Mouse (Mus musculus) stomach, embryonic 16.5 days (tissue): Measurements from ENCODE around the gene Hist1h2ad. TPM values are rescaled to one million over a fixed set of nuclear protein-coding genes. Genes with fewer than 3 reads are reported as not detected.
"Not testable (repeated sequence)": the region's sequence is repeated elsewhere in the genome, so short reads cannot be mapped to it uniquely, and the experiment has no call there.

Source experiments
- ATAC-seq: fragments of 200-750 bp; cut with Nextera tagmentation; 2 replicates; pipeline ENCODE4 v1.8.0; 2017; ENCODE audit warnings: moderate number of reproducible peaks, moderate TSS enrichment; ENCODE audit not compliant: insufficient read depth, low FRiP score
- H3K27ac ChIP-seq: fragments of 300-500 bp; sonication (generic); 2 replicates; pipeline ENCODE4 v1.5.1; 2014; ENCODE audit warnings: low read length
- H3K27me3 ChIP-seq: fragments of 300-500 bp; sonication (generic); 2 replicates; pipeline ENCODE4 v1.6.1; 2014; ENCODE audit warnings: low read length, control low read depth, mixed read lengths; ENCODE audit not compliant: control insufficient read depth, insufficient read depth
- H3K36me3 ChIP-seq: fragments of 300-500 bp; sonication (generic); 2 replicates; pipeline ENCODE4 v1.6.1; 2014; ENCODE audit warnings: low read length; ENCODE audit not compliant: control insufficient read depth, insufficient read depth
- H3K4me1 ChIP-seq: fragments of 300-500 bp; sonication (generic); 2 replicates; pipeline ENCODE4 v1.6.1; 2014; ENCODE audit warnings: low read length, control low read depth, mixed read lengths; ENCODE audit not compliant: control insufficient read depth, insufficient read depth
- H3K4me2 ChIP-seq: fragments of 300-500 bp; sonication (generic); 2 replicates; pipeline ENCODE4 v1.6.1; 2014; ENCODE audit warnings: low read depth, low read length, mixed read lengths
- H3K4me3 ChIP-seq: fragments of 300-500 bp; sonication (generic); replicated peaks from 2 replicates; pipeline ENCODE4 v1.5.1; 2014; ENCODE audit warnings: mild to moderate bottlenecking, low read length
- H3K9ac ChIP-seq: fragments of 300-500 bp; sonication (generic); 2 replicates; pipeline ENCODE4 v1.6.1; 2014; ENCODE audit warnings: low read length
- H3K9me3 ChIP-seq: fragments of 300-500 bp; sonication (generic); replicated peaks from 2 replicates; pipeline ENCODE4 v1.6.1; 2016; ENCODE audit warnings: low read length, control low read depth; ENCODE audit not compliant: control insufficient read depth
- WGBS: fragments of 180-500 bp; shearing (Covaris S2); extraction: QIAGEN DNeasy Blood & Tissue Kit; methylation state at CpG from one replicate; pipeline ENCODE4 v1.1.7; 2014; 5-methylcytosine and 5-hydroxymethylcytosine counted together
- polyA plus RNA-seq: library from polyadenylated mRNA; unstranded; fragments of >200 nt; fragmentation: Nextera tagmentation; extraction: Ambion mirVana; gene quantifications from 2 replicates; pipeline ENCODE4 v1.2.1, GENCODE M21; 2015

Gene Hist1h2ad
- polyA plus RNA-seq, 1 experiment from 2014 or later: 2.5 TPM

- Histone ChIP-seq H3K9ac (peak within 1 kb of the TSS; percentile 68), H3K27ac (peak within 1 kb of the TSS; percentile 91), H3K4me2 (peak within 1 kb of the TSS; percentile 50), H3K4me3 (peak within 1 kb of the TSS; percentile 50)
- H3K4me1 ChIP-seq, H3K9me3 ChIP-seq, H3K27me3 ChIP-seq, H3K36me3 ChIP-seq: not testable (repeated sequence)
- ATAC-seq: peak; percentile 86
- 0% methylated on average over 46 of the region's 47 CpGs for WGBS
These were observed 22.9 kb upstream of the Hist1h2ad start, which contains the start of gene Hist1h4f for GRCm38 (mm10) chr13:23551146-23551834. Gene Hist1h4f, minus strand, starts transcription at chr13:23551648.

- no peaks in the 10 kb centered on the region for H3K36me3 ChIP-seq
- 40% methylated on average over 8 of the region's 8 CpGs for WGBS
- H3K9me3 ChIP-seq: no peaks in the 10 kb centered on the region
- H3K4me3 ChIP-seq: peak overlapping the region; percentile 50
- H3K27ac ChIP-seq: peak overlapping the region; percentile 91
- no peak for ATAC-seq
- peak overlapping the region; percentile 50 for H3K4me2 ChIP-seq
- H3K9ac ChIP-seq: peak overlapping the region; percentile 48
- H3K4me1 ChIP-seq: peaks cover 4% of the 10 kb centered on the region; the same call in 1 of the 2 replicates
- no peaks in the 10 kb centered on the region for H3K27me3 ChIP-seq
These were observed 22.0 kb upstream of the Hist1h2ad start for GRCm38 (mm10) chr13:23551931-23552914.

DNA sequence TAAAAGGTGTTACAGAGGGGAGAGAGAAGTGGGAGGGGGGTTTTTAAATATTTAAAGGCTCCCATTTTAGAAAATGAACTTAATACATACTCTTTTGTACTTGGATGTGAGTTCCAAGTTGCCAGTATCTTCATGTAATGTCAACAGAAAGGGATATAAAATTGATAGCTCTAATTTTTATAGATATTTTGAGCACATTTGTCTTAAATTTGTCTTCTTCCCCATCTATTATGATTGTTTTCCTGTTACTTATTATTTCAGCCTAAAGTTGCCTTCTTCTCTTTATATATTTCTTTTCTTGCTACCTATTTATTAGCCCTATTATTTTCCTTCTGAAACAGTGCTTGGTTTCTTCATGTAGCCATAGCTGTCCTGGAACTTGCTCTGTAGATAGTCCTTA lies 21.2 kb upstream of the Hist1h2ad start, which contains the start of gene Hist1h1d:
Gene Hist1h1d (plus strand): TSS at position 301 of the 400 bp plus-strand sequence.
- Histone ChIP-seq H3K4me2 (peak within 1 kb of the TSS; percentile 50), H3K27me3 (no peaks in the 10 kb centered on the region), H3K27ac (peak within 1 kb of the TSS; percentile 98), H3K4me3 (0 out of 2 replicates have a peak within 1 kb of the TSS, but pooled peaks have one; percentile 3), H3K9ac (peak within 1 kb of the TSS; percentile 48), H3K4me1 (peaks cover 4% of the 10 kb centered on the region; the same call in 1 of the 2 replicates), H3K36me3 (no peaks in the 10 kb centered on the region), H3K9me3 (no peaks in the 10 kb centered on the region)
- no peak for ATAC-seq

- H3K9me3 ChIP-seq: no peaks in the 10 kb centered on the region
- peak overlapping the region; percentile 67 for H3K4me3 ChIP-seq
- H3K27ac ChIP-seq: peak overlapping the region; percentile 98
- ATAC-seq: no peak
- H3K9ac ChIP-seq: peak overlapping the region; percentile 85
- WGBS: 18% methylated on average over 9 of the region's 9 CpGs
- H3K4me1 ChIP-seq: peaks cover 4% of the 10 kb centered on the region; the same call in 1 of the 2 replicates
- no peaks in the 10 kb centered on the region for H3K36me3 ChIP-seq
- H3K4me2 ChIP-seq: peak overlapping the region; percentile 94
- H3K27me3 ChIP-seq: no peaks in the 10 kb centered on the region
These were observed 19.8 kb upstream of the Hist1h2ad start for GRCm38 (mm10) chr13:23554393-23554792.

DNA sequence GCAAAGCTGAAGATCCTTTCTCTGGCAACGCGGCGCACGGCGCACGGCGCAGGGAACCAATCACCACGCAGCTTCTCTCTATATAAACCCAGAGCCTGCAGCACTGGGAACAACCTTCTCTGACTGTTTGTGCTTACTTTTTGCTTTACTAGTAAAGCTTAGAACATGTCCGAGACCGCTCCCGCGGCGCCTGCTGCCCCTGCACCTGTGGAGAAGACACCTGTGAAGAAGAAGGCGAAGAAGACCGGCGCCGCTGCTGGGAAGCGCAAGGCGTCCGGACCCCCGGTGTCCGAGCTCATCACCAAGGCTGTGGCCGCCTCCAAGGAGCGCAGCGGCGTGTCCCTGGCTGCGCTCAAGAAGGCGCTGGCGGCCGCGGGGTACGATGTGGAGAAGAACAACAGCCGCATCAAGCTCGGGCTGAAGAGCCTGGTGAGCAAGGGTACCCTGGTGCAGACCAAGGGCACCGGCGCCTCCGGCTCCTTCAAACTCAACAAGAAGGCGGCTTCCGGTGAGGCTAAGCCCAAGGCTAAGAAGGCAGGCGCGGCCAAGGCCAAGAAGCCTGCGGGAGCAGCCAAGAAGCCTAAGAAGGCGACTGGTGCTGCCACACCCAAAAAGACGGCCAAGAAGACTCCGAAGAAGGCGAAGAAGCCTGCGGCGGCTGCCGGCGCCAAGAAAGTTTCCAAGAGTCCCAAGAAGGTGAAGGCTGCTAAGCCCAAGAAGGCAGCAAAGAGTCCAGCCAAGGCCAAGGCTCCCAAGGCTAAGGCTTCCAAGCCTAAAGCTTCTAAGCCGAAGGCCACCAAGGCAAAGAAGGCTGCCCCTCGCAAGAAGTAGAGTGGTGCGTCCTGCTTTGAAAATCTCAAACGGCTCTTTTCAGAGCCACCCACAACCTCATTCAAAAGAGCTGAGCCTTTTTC lies 19.0 kb upstream of the Hist1h2ad start:
- H3K27me3 ChIP-seq: no peaks in the 10 kb centered on the region
- peak overlapping the region; percentile 94 for H3K4me2 ChIP-seq
- no peaks in the 10 kb centered on the region for H3K36me3 ChIP-seq
- H3K9ac ChIP-seq: peak overlapping the region; percentile 85
- H3K27ac ChIP-seq: peak overlapping the region; percentile 98
- ATAC-seq: peak; percentile 90
- no peaks in the 10 kb centered on the region for H3K9me3 ChIP-seq
- peak overlapping the region; percentile 67 for H3K4me3 ChIP-seq
- peaks cover 4% of the 10 kb centered on the region; the same call in 1 of the 2 replicates for H3K4me1 ChIP-seq
- WGBS: under 1% methylated on average over 51 of the region's 54 CpGs

DNA sequence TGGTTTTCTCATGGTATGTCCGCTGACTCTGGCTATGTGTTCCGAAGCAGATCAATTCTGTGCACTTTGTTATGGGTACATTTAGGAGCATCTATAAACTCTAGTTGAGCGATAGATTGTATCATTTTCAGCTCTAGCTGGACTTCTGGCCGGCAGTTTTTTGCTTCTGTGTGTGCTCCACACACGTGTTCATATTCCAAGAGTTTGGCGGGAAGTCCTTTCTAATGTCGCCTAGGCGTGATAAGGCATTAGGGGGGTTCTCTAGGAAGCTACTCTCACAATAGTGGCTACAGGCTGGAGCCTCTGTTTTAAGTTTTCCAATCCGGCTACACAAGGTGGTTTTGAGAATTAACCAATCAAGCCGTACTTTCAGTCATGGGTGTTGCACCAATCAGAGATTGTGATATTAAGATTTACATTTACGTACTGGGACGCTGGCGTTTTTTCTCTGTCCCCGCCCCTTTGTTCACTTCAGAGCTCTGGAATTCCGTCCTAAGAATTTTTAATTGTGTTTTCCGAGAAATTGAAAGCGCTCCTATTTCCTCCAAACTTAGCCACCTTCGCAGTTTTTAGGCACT lies 18.3 kb upstream of the Hist1h2ad start:
- Histone ChIP-seq H3K9ac (peak overlapping the region; percentile 85), H3K9me3 (no peaks in the 10 kb centered on the region), H3K4me3 (peak overlapping the region; percentile 67), H3K4me2 (peak overlapping the region; percentile 94), H3K36me3 (no peaks in the 10 kb centered on the region), H3K4me1 (no peaks in the 10 kb centered on the region; the same call in 1 of the 2 replicates), H3K27me3 (no peaks in the 10 kb centered on the region), H3K27ac (peak overlapping the region; percentile 98)
- WGBS: under 1% methylated on average over 18 of the region's 18 CpGs
- peak; percentile 78 for ATAC-seq

- Histone ChIP-seq H3K9me3 (no peaks in the 10 kb centered on the region), H3K27me3 (no peaks in the 10 kb centered on the region), H3K4me1 (no peaks in the 10 kb centered on the region; the same call in 1 of the 2 replicates), H3K4me3 (no peak overlapping the region), H3K27ac (0 out of 2 replicates have a peak overlapping the region, but pooled peaks have one; percentile 64), H3K36me3 (no peaks in the 10 kb centered on the region), H3K4me2 (peak overlapping the region; percentile 37), H3K9ac (no peak overlapping the region)
- WGBS: 57% methylated on average over 3 of the region's 3 CpGs
- ATAC-seq: no peak
These were observed 17.3 kb upstream of the Hist1h2ad start for GRCm38 (mm10) chr13:23556906-23557305.

- 0 out of 2 replicates have a peak overlapping the region, but pooled peaks have one; percentile 9 for H3K9ac ChIP-seq
- not testable (repeated sequence) for ATAC-seq, H3K27me3 ChIP-seq, H3K9me3 ChIP-seq, H3K4me1 ChIP-seq, H3K36me3 ChIP-seq, H3K4me3 ChIP-seq
- peak overlapping the region; percentile 24; the same call in 1 of the 2 replicates for H3K27ac ChIP-seq
- peak overlapping the region; percentile 22; the same call in 1 of the 2 replicates for H3K4me2 ChIP-seq
- WGBS: 16% methylated on average over 2 of the region's 2 CpGs
These were observed 13.5 kb upstream of the Hist1h2ad start for GRCm38 (mm10) chr13:23560699-23561098.
